Mouse (Mus musculus): ENCODE results near the gene Gm5936.
"Not testable (repeated sequence)": the region's sequence is repeated elsewhere in the genome, so short reads cannot be mapped to it uniquely, and the experiment has no call there.

The Gm5936 gene

DNA sequence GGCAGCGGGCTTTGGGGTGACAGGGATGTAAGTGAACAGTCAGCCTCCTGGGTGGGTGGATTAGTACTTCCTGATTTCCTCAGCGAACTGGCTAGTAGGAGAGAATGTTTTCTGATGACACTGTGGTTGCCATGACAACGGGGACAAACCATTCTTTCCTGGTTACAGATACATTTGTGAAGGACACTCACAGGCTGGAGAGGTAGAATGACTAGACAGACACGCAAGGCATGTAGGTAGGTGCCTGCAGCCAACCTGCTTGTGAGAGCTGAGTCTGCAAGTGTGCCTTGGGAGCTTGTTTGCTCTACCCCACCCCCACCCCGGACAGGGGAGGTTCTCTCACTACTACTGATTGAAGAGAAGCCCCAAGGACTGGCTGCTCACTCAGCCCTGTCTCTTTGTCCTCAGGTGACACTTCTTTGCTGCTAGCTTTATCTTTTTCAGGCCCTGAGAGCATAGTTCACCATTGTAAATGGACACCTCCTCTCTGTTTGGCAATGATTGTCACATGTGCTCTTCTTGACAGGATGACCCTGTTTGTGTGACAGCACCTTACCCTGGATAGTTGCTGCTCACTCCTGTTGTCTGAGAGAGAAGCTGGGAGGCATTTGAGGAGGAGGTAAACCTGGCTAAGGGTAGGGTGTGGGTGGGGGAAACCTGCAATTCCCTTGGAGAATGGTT lies at the start of gene Gm5936:
Gm5936 (plus strand) TSS at position 355 of the 681 bp plus-strand sequence.
- DNase-seq (ENCODE audit: low spot score): not testable (repeated sequence)

DNA sequence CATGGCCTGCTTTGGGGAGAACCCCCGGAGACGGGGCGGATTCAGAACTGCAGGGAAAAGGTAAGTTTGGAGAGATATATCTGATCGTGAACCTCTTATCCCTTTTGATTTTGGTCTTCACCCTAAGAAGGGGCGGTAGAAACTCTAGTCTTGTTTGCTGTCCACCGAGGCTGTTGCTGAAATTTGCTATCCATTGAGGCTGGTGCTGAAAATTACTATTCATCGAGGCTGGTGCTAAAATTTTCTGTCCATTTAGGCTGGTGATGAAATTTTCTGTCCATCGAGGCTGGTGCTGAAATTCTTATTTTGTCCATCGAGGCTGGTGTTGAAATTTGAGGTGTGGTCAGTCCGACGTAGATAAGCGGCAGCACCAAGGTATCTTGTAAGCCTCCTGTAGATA lies 19.1 kb downstream of the Gm5936 start:
- peak; percentile 3 for DNase-seq (ENCODE audit: low spot score)

DNA sequence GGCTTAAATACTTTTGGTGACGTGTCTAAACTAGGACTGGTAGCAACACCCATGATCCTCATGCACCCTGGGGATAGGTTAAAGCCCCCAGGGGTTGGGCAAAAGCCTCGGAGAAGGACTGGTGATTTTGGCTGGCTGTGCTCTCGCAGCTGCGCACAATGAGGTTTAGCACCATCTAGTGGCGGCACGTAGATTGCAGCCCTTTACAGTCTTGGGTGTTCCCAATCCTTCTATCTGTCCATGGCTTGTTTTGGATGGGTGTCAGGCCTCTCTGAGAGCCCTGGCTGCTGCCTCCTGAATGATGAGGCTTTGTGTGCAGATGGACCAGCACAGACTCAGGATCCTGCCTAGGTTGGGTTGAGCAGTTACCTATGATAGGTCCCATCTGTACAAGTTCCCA lies 43.1 kb downstream of the Gm5936 start:
- not testable (repeated sequence) for DNase-seq (ENCODE audit: low spot score)

Data from ovary, postnatal 14 days (tissue).